Mouse (Mus musculus): ENCODE measurements at regions not wholly inside any gene's neighbourhood (a gene's known extent, or its start where the extent isn't known, plus 50 kb on each side); places are given as distances from the start of the nearest gene placed in this dataset.

GRCm38 (mm10) chr2:136617138-136617537 is 96.1 kb upstream of the Snap25 start:
- Histone ChIP-seq H3K27ac (ENCODE audit: low read depth, low read length) (no peak overlapping the region), H3K9me3 (ENCODE audit: low read length) (no peaks in the 10 kb centered on the region), H3K36me3 (ENCODE audit: insufficient read depth, low read length) (no peaks in the 10 kb centered on the region), H3K4me1 (ENCODE audit: insufficient read depth, low read length) (no peaks in the 10 kb centered on the region), H3K27me3 (ENCODE audit: insufficient read depth, low read length) (no peaks in the 10 kb centered on the region), H3K4me3 (ENCODE audit: low read depth, low read length) (no peak overlapping the region), H3K9ac (replicated peaks; ENCODE audit: low read length, poor library complexity, severe bottlenecking) (no peak overlapping the region), H3K4me2 (ENCODE audit: low read depth, low read length, poor library complexity, severe bottlenecking) (no peak overlapping the region)
- TF ChIP-seq CTCF (IDR thresholded peaks at IDR 0.05) = no peak
- DNase-seq (ENCODE audit: low spot score) (no peak), ATAC-seq (ENCODE audit: low FRiP score) (no peak)
- WGBS = 76% methylated on average over 2 of the region's 2 CpGs

DNA sequence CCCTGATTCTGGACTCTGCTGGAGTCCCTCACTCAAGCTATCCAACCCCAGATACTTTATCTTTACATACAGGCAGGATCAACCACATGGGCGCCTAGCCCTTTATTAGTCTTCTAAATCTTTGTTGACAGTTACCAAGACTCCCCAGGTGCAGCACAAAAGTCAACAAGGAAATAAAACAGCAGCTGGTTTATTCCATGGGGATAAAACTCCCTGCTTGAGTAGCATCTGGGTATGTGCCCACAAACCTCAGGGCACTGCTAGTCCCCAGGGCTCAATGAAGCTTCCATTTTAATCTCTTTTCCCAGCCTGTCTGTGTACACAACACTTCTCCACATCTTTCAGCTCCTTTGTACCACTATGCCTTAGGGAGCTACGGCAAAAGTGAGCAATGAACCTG is 95.1 kb upstream of the Snap25 start:
- H3K36me3 ChIP-seq (ENCODE audit: insufficient read depth, low read length) = no peaks in the 10 kb centered on the region
- H3K27ac ChIP-seq (ENCODE audit: low read depth, low read length) = no peak overlapping the region
- TF ChIP-seq CTCF (IDR thresholded peaks at IDR 0.05) = no peak
- H3K9me3 ChIP-seq (ENCODE audit: low read length) = no peaks in the 10 kb centered on the region
- no peaks in the 10 kb centered on the region for H3K27me3 ChIP-seq (ENCODE audit: insufficient read depth, low read length)
- H3K4me2 ChIP-seq (ENCODE audit: low read depth, low read length, poor library complexity, severe bottlenecking) = no peak overlapping the region
- no peak overlapping the region for H3K9ac ChIP-seq (replicated peaks; ENCODE audit: low read length, poor library complexity, severe bottlenecking)
- WGBS = 31% methylated on average over 2 of the region's 2 CpGs
- H3K4me1 ChIP-seq (ENCODE audit: insufficient read depth, low read length) = no peaks in the 10 kb centered on the region
- H3K4me3 ChIP-seq (ENCODE audit: low read depth, low read length) = no peak overlapping the region
- DNase-seq (ENCODE audit: low spot score) = no peak
- ATAC-seq (ENCODE audit: low FRiP score) = no peak

DNA sequence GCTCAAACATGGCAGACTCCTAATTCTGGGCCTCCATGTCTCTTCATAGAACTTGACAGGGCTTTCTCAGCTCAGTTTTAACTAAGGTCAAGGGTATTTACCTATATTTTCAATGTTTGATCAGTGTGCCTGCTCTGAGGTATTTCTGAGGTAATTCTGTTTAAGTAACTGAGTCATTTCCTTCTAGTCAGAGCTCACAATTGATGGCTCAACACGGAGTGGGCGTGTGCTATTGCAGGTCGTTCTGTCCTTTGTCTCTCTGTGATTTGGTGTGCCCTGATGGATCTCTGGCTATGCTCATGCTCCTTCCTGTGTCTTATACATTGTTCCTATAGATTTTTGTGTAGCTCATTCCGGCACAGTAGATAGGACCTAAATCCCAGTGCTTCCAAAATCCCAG is 92.9 kb upstream of the Snap25 start:
- Histone ChIP-seq H3K4me2 (ENCODE audit: low read depth, low read length, poor library complexity, severe bottlenecking) (no peak overlapping the region), H3K27me3 (ENCODE audit: insufficient read depth, low read length) (no peaks in the 10 kb centered on the region), H3K9ac (replicated peaks; ENCODE audit: low read length, poor library complexity, severe bottlenecking) (no peak overlapping the region), H3K4me3 (ENCODE audit: low read depth, low read length) (no peak overlapping the region), H3K4me1 (ENCODE audit: insufficient read depth, low read length) (no peaks in the 10 kb centered on the region), H3K36me3 (ENCODE audit: insufficient read depth, low read length) (no peaks in the 10 kb centered on the region), H3K9me3 (ENCODE audit: low read length) (no peaks in the 10 kb centered on the region), H3K27ac (ENCODE audit: low read depth, low read length) (no peak overlapping the region)
- no peak for ATAC-seq (ENCODE audit: low FRiP score)
- 91% methylated on average over 4 of the region's 4 CpGs for WGBS
- TF ChIP-seq CTCF (IDR thresholded peaks at IDR 0.05) = no peak
- DNase-seq (ENCODE audit: low spot score) = no peak

DNA sequence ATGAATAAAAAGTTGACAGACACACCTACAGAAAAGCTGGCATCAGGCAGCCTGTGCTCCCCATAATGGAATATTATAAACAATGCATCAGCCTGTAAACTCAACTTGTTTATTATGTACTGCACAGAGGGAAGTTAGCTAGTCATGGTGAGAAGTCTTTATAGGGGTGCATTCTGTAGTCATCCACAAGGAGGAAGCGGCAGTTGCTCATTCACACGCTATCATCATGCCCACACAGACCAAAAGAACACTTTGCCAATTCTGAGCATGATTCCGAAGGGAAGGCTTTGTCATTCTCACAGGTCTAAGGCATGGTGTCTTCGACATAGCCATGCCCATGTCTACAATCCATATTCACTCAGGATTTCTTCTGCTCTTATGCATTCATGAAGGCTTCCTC is 92.3 kb upstream of the Snap25 start:
- Histone ChIP-seq H3K4me2 (ENCODE audit: low read depth, low read length, poor library complexity, severe bottlenecking) (no peak overlapping the region), H3K36me3 (ENCODE audit: insufficient read depth, low read length) (no peaks in the 10 kb centered on the region), H3K9ac (replicated peaks; ENCODE audit: low read length, poor library complexity, severe bottlenecking) (no peak overlapping the region), H3K27me3 (ENCODE audit: insufficient read depth, low read length) (no peaks in the 10 kb centered on the region), H3K4me1 (ENCODE audit: insufficient read depth, low read length) (no peaks in the 10 kb centered on the region), H3K4me3 (ENCODE audit: low read depth, low read length) (no peak overlapping the region), H3K9me3 (ENCODE audit: low read length) (no peaks in the 10 kb centered on the region), H3K27ac (ENCODE audit: low read depth, low read length) (no peak overlapping the region)
- TF ChIP-seq CTCF (IDR thresholded peaks at IDR 0.05) = no peak
- 97% methylated on average over 4 of the region's 4 CpGs for WGBS
- no peak for DNase-seq (ENCODE audit: low spot score)
- no peak for ATAC-seq (ENCODE audit: low FRiP score)

- Histone ChIP-seq H3K4me2 (ENCODE audit: low read depth, low read length, poor library complexity, severe bottlenecking) (no peak overlapping the region), H3K36me3 (ENCODE audit: insufficient read depth, low read length) (no peaks in the 10 kb centered on the region), H3K4me3 (ENCODE audit: low read depth, low read length) (no peak overlapping the region), H3K9me3 (ENCODE audit: low read length) (no peaks in the 10 kb centered on the region), H3K4me1 (ENCODE audit: insufficient read depth, low read length) (no peaks in the 10 kb centered on the region), H3K9ac (replicated peaks; ENCODE audit: low read length, poor library complexity, severe bottlenecking) (no peak overlapping the region), H3K27ac (ENCODE audit: low read depth, low read length) (no peak overlapping the region), H3K27me3 (ENCODE audit: insufficient read depth, low read length) (no peaks in the 10 kb centered on the region)
- WGBS = 44% methylated on average over 5 of the region's 5 CpGs
- TF ChIP-seq CTCF (IDR thresholded peaks at IDR 0.05) = no peak
- ATAC-seq (ENCODE audit: low FRiP score) (no peak), DNase-seq (ENCODE audit: low spot score) (no peak)
Observed at GRCm38 (mm10) chr2:136623808-136624489, 89.3 kb upstream of the Snap25 start.

- no peak overlapping the region for H3K27ac ChIP-seq (ENCODE audit: low read depth, low read length)
- H3K9ac ChIP-seq (replicated peaks; ENCODE audit: low read length, poor library complexity, severe bottlenecking) = no peak overlapping the region
- no peak overlapping the region for H3K4me2 ChIP-seq (ENCODE audit: low read depth, low read length, poor library complexity, severe bottlenecking)
- TF ChIP-seq CTCF (IDR thresholded peaks at IDR 0.05) = no peak
- no peaks in the 10 kb centered on the region for H3K4me1 ChIP-seq (ENCODE audit: insufficient read depth, low read length)
- H3K4me3 ChIP-seq (ENCODE audit: low read depth, low read length) = no peak overlapping the region
- ATAC-seq (ENCODE audit: low FRiP score) (no peak), DNase-seq (ENCODE audit: low spot score) (no peak)
- H3K36me3 ChIP-seq (ENCODE audit: insufficient read depth, low read length) = no peaks in the 10 kb centered on the region
- no peaks in the 10 kb centered on the region for H3K27me3 ChIP-seq (ENCODE audit: insufficient read depth, low read length)
- no peaks in the 10 kb centered on the region for H3K9me3 ChIP-seq (ENCODE audit: low read length)
Observed at GRCm38 (mm10) chr2:136624490-136624850, 88.8 kb upstream of the Snap25 start.
